Mouse (Mus musculus): ENCODE results near the gene Pfn3.

Pfn3 gene

GRCm38 (mm10) chr13:55430566-55430965 lies 15.5 kb upstream of the Pfn3 start:
- DNase-seq (ENCODE audit: low spot score) = no peak

GRCm38 (mm10) chr13:55429226-55429888 lies 14.3 kb upstream of the Pfn3 start:
- DNase-seq (ENCODE audit: low spot score) = no peak

DNA sequence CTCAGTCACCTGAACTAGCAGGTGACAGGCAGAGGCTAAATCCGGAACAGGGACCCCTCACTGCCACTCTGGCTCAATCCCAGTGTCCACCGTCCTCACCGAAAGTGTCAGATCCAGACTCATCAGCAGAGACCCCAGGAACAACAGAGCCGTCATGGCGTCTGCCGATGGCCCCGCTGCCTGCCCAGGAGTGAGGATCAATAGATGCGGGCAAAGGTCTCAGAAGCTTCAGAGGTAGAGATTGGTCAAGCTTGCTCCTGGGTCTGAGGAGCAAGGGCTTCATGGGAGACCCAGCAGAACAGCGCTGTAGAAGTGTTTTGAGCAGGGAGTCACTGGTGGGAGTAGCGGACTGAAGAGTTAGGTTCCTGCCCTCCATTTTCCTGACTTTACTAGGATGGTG lies 11.6 kb upstream of the Pfn3 start, which contains the start of gene F12:
TSS of gene F12 (minus strand) at position 181 of the 400 bp plus-strand sequence.
- DNase-seq (ENCODE audit: low spot score) = no peak

- DNase-seq (ENCODE audit: low spot score) = peak; percentile 72
Measured at GRCm38 (mm10) chr13:55420933-55421800, 6.1 kb upstream of the Pfn3 start.

DNA sequence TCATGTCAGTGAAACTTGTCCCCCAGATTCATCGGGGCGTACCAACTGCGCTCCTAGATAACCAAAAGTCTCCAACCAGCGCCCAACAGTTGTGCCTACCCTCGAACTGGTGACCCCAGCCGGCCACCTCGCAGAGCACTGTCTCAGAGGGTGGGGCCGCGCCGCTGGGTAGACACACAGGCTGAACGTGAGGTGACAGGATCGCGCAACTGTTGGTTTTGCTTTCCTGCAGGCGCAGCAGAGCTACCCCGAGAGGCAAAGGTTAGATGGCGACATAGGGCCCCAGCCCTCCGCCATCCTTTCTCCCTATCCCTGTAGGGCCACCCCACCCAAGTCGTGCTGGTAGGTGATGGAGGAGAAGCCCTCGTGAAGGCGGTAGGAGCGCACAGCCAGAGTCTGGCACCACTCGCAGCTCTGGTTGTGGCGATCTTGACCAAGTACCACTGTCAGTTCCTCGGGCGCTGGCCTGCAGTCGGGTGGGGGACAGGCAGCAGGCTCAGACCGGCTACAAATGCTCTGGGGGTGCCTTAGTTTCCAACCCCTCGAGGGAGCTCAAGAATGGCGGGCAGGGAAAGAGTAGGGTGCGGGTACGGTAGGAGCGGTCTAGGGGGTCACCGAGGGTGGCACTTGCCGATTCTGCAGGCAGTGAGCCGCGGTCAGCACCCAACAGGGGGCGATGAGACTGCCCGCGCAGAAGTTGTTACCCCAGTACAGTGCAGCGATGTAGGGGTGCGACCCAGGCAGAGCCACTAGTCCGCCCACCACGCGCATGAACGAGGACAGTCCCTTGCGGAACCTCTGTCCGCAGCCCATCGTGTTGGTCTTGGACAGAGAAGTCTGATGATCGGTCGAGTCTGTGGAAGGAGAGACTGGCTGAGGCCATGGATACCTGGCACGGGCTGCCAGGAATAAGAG lies 5.2 kb upstream of the Pfn3 start:
- DNase-seq (ENCODE audit: low spot score) = no peak

DNA sequence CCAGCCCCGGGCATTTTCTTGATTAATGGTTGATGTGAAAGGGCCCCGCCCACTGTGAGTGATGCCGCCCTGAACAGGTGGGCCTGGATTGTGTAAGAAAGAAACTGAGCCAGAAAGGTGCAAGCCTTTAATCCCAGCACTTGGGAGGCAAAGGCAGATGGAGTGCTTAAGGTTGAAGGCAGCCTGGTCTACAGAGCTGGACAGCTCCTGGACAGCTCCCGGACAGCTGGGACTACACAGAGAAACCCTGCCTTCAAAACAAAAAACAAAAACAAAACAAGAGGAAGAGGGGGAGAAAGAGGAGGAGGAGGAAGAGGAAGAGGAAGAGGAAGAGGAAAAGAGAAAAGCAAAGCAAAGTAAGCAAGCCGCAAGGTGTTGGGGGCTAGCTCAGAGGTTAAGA lies 4.1 kb upstream of the Pfn3 start:
- no peak for DNase-seq (ENCODE audit: low spot score)

DNA sequence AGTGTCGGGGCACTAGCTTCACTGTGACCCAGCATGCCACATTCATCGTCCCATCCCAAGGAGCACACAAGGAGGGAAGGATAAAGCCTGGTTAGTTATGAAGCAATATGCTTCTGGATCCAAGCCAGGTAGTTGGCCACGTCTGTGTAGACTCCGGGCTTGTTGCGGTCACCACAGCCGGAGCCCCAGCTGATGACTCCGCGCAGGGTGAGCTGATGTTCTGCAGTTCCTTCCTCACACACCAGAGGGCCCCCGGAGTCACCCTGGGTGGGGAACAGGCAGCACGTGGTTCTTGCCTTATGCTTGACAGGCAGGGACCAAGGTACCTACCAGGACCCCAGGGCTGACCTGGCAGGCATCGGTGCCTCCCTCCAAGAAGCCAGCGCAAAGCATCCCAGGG lies 3.0 kb upstream of the Pfn3 start:
- peak; percentile 88 for DNase-seq (ENCODE audit: low spot score)

- DNase-seq (ENCODE audit: low spot score) = no peak
Measured at GRCm38 (mm10) chr13:55413333-55413732, 1.7 kb downstream of the Pfn3 start.

GRCm38 (mm10) chr13:55412643-55413307 lies 2.3 kb downstream of the Pfn3 start:
- no peak for DNase-seq (ENCODE audit: low spot score)

GRCm38 (mm10) chr13:55411826-55412225 lies 3.2 kb downstream of the Pfn3 start:
- DNase-seq (ENCODE audit: low spot score) = no peak

DNA sequence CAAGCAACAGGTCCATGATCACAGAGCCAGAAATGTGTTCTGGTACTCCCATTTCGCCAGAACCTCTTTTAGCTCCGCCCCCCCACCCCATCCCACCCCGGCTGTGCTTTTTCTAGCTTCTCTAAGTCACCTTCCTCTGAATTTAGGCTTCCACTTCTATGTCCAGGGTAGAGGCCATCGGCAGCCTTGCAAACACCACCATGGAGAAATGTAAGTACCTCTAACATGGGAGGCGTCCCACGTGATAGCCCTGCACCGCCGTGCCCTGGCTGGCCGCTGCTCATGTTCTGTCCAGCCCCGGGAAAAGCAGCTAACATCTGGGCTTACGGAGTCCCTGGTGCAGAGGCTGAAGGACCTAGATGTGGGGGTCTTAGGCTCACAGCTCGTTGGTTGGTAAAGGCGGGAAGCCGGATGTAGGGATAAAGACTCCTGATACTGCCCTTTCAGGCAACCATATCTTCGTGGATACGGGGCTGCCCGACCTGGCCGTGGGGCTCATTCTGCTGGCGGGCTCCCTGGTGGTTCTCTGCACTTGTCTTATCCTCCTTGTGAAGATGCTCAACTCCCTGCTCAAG lies 6.4 kb downstream of the Pfn3 start:
- DNase-seq (ENCODE audit: low spot score) = no peak

DNA sequence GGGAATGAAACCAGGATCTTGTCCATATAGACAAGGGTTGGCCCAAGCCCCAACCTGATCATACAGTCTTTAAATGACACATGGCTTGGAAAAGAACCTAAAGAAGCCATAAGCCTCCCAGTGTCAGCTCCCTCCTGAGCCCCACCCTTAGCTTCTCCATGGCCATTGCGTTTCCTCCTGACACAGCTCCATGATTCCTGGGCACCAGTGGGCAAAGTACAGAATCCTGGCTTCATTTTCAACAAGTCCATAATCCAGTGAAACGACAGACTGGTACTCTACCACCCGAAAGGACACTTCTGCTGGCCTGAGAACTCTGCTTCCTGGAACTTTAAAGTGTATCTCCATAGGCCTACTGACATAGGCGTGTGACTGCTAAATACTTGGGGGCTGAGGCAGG lies 7.7 kb downstream of the Pfn3 start:
- no peak for DNase-seq (ENCODE audit: low spot score)

DNA sequence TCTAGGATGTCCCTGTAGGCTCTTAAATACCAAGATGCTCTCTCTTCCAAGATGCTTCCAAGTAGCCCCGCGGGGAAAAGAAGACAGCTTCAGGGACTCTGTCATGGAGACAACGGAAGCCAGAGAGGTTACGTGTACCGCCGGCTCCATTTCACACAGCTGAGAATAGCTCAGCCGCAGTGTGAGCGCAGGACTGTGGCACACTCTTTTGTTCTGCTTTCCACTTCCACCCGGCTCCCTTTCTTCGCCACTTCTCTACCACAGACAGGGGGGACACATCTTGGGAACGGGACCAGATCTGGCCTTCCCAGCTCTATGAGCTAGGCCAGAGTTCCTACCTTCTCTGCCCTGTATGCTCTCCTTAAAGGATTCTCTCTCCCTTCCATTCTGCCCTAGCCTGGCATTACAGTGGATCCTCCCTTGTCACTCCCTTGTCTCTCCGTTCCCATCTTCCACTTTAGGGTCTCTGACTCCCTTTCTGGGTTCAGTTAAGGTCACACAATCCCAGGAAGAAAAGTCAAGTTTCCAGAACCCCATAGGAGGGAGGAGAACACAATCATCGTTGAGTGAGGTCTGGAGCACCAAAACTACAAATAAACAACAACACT lies 9.1 kb downstream of the Pfn3 start:
- no peak for DNase-seq (ENCODE audit: low spot score)

GRCm38 (mm10) chr13:55404853-55405782 lies 9.9 kb downstream of the Pfn3 start:
- DNase-seq (ENCODE audit: low spot score) = peak; percentile 95

DNA sequence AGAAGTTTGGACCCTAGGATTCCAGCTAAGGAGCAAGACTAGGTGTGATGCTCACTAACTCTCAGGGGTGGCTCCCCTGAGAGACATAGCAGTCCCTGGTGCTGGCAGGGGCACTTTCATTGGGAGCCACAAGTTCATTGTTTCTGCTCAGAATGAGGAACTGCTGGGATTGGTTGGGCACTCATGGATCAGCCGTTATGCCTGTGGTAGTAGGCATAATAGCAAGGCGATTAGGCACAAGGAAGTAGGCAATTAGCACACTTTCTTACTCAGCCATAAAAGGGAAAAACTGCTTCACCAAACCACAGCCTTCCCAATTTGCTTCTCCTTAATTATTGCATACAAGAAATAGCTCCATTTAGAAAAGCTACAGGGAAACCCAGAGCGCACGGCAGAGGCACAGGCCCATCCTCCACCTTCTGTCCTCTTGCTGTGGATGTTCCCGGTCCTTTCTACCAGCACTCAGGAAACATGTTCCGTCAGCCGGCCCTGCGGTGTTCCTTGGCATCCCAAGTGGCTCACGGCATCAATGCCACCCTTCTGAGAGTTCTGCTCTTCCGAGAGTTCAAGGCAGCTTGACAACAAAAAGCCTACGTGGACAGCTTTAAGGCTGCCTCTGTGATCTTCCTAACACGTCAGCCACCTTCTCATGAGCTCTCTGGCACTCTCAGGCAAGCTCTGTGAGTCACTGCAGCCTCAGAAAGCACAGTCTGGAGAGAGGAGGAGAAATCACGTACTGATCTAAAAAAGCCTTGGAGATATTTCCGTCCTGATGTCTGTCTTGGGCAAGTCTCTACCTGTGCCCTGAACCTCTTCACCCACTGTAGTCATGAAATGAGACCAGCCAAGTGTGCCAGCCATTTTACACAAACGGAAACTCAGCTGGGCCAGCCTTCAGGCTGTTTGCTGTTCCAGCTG lies 10.8 kb downstream of the Pfn3 start:
- no peak for DNase-seq (ENCODE audit: low spot score)

DNA sequence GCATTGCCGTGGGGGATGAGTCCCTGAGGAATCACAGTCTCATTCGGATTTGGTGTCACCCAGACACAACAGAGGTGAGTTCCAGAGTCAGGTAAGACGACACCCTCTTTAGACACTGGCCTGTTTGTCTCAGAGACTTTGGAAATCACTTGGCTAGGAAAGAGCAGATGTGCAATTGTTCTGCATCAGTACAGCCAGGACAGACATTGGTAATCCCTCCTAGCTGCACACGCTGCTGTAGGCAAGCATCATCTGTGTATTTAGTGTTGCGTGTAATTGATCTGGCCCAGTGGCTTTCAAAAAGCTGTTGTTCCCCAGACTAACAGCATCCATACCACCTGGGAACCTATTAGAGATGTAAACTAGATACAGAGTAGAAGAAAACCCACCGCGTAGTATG lies 11.8 kb downstream of the Pfn3 start:
- no peak for DNase-seq (ENCODE audit: low spot score)

DNA sequence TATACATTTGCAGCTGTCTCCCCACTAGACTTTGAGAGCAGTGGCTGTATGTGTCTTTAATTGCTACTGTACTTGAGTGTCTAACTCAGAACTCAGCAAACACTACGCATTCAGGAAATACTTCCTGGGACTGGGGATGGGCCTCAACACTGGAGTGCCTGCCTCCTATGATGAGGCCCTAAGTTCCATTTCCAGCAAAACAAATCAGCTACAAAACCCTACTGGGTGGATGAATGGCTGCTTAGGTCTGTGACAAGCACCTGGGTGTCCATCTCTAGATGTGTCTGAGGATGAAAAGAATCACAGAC lies 15.0 kb downstream of the Pfn3 start:
- DNase-seq (ENCODE audit: low spot score) = no peak

DNA sequence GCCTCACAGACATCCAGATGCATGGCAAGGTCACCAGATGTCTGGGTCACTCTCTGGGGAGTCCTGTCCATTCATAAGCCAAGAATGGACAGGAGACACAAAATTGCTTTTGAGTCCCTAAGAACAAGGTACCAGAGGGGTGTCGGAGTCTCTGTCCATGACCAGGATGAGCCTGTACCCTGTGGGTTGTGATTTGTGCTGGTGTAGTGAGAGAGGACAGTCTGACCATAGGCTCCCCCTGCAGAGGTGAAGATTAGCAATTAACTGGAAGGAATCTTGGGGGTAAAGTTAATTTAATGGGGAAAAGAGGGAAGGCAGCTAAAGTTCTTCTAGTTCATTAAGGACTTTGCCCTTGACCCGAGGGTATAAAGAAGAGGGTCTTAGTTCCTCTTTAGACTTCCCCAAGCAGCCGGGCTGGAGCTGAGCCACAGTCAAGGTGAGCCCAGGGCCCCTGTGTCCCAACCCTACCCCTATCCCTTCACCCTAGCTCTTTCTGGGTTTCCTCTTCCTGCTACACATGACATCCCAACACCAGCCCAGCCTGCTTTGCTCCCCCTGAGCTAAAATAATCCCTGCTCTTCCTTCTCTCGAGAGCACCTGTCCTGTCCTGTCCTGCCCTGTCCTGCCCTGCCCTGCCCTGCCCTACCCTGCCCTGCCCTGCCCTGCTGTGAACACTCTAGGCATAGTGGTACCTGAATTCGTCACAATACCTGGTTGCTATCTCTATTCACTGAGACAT lies 15.6 kb downstream of the Pfn3 start:
- no peak for DNase-seq (ENCODE audit: low spot score)

Measured in embryo, embryonic 10.5 days (tissue).